Mouse (Mus musculus) liver, adult 2 months (tissue): Measurements from ENCODE around the gene Vamp8.

Experiments
- CTCF ChIP-seq: fragments of 200-500 bp; IDR thresholded peaks from 2 replicates; pipeline ENCODE4 v1.5.1; 2011; ENCODE audit warnings: low read depth, low read length, control low read depth
- POLR2A ChIP-seq: fragments of 200-500 bp; IDR thresholded peaks from 2 replicates; pipeline ENCODE4 v1.6.1; 2011; ENCODE audit warnings: low read length, control low read depth; ENCODE audit not compliant: insufficient read depth; ENCODE audit errors: extremely low read depth

DNA sequence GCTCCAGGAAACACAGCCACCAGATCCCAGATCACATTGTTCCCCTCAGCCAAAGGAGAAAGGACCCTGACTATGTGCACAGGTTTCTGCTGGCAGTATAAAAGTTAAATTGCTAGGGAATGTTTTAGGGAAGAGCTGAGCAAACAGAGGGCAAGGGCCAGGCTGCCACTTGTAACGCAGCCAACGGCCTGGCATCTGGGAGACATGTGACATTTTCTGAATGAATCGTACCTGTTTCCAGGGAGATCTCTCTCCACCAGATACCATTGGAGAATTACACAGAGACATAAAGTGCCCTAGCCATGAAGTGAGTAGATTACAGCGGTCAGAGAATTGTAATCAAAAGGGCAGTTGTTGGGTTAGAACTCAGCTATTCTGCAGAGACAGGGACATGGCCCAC is 17.3 kb downstream of the Vamp8 start:
- TF ChIP-seq CTCF (no peak), POLR2A (no peak)
